Mouse (Mus musculus) liver, adult (tissue): ENCODE results near the gene Dlg2.

Source experiments
- GATA4 ChIP-seq: IDR thresholded peaks from 2 replicates; pipeline ENCODE4 v1.6.1; 2014; ENCODE audit warnings: mild to moderate bottlenecking, low read length; ENCODE audit not compliant: insufficient replicate concordance

The Dlg2 gene

DNA sequence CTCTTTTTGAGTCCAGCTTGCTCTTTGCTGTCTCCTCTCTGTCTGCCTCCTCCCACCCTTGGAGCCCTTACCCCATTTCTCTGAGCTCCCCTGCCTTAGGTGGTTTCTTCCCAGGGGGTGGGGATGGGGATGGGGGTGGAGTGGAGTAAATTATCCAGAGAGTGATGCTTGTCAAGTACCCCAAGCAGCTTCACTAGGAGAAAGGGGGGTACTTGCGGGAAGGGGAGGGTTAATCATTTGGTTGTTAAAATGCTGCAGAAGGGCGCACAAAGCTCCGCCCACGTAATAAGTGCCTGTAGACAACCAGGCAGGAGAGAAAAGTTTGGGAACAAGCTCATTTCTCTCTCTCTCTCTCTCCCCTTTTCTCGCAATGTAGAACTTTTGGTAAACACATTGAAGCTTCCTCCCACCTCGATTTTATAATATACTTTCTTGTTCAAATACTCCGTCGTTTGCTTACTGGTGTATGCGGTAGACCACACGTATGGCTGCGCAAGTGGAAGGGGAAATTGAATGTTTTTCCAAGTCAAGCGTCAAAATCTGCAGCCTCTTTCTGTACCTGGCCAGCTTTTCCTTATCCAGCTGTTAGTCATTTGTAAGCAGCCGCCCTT is 410.0 kb downstream of the Dlg2 start:
- TF ChIP-seq GATA4: no peak

GRCm38 (mm10) chr7:90887007-90887720 is 410.7 kb downstream of the Dlg2 start:
- no peak for TF ChIP-seq GATA4

GRCm38 (mm10) chr7:90927441-90927840 is 451.0 kb downstream of the Dlg2 start:
- no peak for TF ChIP-seq GATA4

- TF ChIP-seq GATA4: no peak
Observed at GRCm38 (mm10) chr7:90940726-90941125, 464.3 kb downstream of the Dlg2 start.

DNA sequence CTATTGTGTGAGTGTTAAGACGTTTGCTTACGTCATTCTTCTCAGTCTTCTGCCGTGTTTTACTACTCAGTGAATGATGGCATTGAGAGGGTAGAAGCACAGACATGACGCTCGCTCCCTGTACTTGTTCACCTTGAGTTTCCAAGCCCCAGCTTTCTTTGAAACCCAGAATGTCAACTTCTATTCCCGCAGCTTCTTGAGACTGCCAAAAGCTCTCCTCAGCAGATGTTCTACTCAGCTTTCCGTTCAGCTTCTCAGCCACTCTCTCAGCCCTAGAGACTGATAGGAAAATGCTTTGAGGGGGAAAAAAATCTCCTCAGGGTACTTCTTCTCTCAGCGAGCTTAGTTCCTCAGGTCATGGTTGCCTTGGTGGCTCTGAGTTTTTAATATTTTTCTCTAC is 470.6 kb downstream of the Dlg2 start:
- TF ChIP-seq GATA4: no peak

DNA sequence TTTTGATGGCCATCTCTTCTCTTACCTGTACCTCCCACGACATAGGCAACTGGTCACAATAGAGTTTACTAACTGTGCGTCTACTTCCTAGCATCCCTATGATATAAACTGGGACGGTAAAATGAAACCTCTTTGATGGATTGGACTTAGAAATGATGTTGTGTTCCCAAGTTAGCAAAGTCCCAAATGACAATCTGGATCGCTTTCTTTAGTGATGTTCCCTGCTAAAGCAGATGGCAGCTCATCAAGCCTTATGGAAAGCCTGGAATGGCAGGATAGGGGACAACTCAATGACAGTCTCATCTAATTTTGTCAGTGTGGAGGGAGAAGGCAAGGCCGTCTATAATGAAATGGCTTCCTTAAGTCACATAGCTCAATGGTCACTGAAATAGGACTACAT is 472.7 kb downstream of the Dlg2 start:
- TF ChIP-seq GATA4: no peak

- no peak for TF ChIP-seq GATA4
Observed at GRCm38 (mm10) chr7:90977241-90977640, 500.8 kb downstream of the Dlg2 start.

DNA sequence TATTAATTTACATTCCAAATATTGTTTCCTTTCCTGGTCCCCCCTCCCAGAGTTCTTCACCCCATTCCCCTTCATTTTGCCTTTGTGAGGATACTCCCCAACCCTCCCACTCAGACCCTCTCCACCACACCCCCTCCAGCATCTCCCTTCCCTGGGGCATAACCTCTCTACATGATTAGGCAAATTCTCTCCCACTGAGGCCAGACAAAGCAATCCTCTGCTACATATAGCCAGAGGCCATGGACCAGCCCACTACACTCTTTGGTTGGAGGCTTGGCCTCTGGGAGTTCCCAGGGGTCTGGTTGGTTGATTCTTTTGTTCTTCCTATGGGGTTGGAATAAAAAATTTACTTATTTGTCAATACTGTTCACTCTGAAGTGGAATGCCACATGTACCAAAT is 505.6 kb downstream of the Dlg2 start:
- TF ChIP-seq GATA4: no peak

GRCm38 (mm10) chr7:91010655-91011054 is 534.2 kb downstream of the Dlg2 start:
- TF ChIP-seq GATA4: no peak

DNA sequence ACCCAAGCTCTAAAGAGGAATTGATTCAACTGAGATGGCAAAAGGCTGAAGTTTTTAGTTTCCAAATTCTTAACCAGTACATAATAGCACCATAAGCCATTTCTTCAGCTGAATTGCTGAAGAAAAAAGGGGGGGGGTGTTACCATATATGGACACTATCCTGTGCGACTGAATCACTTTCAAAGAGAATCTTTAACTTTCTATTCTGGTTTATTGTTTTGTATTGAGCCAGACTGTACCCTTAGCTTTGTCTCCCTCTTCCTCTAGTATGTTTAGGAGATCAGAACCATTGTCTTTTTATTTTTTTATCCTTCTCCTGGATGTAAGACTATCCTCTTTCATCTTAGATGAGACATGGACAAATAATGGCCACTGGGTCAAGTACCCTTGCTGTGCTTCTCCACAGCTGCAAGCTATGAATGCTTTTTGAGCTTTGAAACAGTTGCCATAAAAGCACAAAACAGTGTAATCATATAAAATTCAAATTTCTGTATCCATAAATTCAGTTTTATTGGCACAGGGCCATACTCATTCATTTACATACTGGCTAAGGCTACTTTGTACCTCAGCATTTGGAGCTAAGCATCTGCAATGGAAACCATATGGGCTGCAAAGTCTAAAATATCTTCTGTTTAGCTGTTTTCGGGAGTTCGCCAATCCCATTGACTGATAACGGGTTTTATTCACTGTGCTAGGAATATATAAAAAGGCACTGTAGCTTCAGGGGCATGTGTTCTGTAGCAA is 568.7 kb downstream of the Dlg2 start:
- no peak for TF ChIP-seq GATA4

DNA sequence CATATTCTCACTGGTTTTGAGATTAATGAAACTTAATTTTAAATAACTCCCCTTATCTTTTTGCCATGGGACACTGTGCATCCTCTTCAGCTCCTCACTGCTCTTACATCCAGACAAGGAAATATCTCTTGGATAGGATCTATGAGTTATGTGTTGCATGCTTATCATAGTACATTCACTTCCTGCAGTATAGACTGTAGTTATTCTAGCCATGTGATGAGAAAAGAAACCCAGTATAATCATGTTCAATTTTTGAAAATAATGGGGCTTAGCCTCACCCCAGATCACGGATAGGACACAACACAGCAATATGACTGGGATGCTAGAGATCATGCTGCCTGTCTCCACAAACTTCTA is 569.2 kb downstream of the Dlg2 start:
- no peak for TF ChIP-seq GATA4

DNA sequence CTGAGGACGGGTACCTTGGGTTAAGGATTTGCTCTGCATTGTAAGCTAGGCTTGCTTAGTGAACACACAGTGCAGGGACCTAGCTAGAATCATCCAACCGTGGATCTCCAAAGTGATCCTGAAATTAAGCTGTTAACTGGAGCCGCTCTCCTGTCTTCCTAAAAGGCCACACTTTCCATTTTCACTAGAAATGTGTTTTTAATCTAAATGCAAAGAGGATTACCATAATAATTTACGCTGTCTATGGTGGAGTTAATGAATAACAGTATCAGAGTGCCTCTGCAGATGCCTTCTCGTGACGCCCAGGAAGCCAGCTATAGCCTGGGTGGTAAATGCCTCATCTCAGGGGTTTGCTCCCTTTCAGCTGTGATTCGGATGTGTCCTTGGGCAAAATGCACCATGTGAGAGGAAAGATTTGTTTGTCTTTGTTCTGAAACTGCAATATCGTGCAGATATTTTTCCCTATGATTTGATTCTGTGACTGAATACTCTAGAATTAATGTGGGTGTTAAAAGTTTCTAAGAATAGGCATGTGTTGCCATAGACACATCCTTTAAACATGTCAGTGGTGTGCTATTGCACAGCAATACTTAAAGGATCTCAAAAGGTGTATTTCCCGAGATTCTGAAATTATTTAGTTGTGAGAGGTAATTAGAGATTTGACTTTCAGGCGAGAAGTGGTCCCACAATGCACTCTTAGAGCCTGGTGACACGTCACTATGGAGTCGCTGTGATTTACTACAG is 587.0 kb downstream of the Dlg2 start:
- TF ChIP-seq GATA4: no peak

DNA sequence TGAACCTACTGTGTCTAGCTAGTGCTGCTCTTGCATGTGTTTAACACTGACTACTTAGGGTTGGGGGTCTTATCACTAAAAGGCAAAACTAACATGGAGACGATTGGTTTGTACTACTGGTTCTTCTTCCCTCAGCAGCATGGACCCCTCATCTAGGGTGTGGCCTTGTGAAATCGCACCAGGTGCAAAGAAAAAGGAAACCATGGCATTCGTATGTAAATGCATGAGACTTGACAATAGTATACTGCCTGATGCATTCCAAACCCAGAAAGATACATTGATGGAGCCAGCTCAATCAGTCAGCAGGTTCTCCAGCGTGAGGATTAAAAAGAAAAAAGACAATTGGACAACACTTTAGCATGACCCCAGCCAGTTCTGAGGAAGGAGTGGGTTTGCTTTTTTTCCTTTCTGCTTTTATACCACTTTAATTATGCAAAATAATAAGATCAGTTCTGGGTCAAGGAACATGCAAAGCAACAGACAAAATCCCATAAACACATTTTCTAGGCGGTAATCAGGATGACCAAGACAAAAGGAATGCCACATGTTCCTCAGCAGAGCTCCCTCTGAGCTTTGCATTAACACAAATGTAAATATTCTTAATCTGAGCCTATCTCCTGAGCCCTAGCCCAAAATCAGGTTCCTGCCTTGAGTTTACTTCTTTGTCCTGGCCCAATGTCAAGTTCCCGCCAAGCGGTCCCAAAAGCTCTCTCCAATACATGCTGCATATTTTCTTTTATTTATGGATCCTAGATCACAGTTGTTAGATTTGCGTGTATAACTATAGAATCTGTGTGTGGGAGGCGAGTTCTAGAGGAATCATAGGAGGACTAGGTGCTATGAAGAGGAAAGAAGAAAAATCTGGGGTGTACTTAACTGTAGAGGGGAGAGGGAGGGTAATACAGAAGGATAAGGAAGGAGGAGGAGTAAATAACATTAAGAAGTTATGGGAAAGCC is 595.6 kb downstream of the Dlg2 start:
- TF ChIP-seq GATA4: no peak

DNA sequence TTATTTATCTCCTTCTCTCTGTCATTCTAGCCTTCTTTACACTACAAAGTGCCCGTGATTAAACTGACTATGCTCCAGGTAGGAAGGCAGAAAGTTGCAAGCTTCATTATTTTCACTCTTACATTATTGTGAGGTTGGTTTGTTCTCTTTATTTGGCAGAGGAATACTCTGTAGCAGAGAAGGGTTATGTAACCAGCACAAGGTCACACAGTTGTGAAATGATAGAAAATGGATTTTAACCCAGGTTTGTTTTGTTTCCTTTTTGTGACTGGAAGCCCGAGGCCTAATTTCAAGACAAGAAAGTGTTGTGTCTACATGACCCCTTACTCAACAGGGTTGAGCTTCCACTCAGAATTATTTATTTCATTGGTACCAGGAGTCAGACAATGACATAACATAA is 609.6 kb downstream of the Dlg2 start:
- TF ChIP-seq GATA4: no peak

- TF ChIP-seq GATA4: no peak
Observed at GRCm38 (mm10) chr7:91089211-91089930, 612.9 kb downstream of the Dlg2 start.
